In the genomic region with DNA sequence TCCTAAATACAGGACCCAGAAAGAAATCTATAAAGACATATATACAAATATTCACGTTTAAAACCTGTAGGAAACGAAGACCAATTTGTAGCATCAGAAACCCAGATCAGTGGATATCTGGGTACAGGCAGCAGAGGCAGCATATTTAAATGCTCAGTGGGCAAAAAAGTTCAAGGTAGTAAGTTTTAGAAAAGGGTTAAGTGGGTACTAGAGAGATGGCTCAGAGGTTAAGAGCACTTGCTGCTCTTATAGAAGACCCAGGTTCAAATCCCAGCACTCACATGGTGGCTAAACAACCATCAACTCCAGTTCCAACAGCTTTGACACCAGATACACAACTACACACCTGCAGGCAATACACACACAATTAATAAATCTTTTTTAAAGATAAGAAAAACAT, we compare ENCODE assay signal across 12 mouse cellular contexts. TPM values are rescaled to one million over a fixed set of nuclear protein-coding genes. Genes with fewer than 3 reads are reported as not detected.
DNase-seq lines count a peak whose midpoint lies in the region; ATAC-seq and TF ChIP-seq lines count a peak whose summit lies in the region.
"Had no signal": no experiment of that assay in that cellular context is flagged by ENCODE, and none has a peak within 500 bp of the region (broad histone marks: within the 10 kb centered on the region; RNA-seq: fewer than 3 reads in every experiment).

No protein-coding gene starts in this region.

- DNase-seq in heart, postnatal 0 days (ENCODE audit: low spot score) = no peak
- no peak for DNase-seq in heart, adult 18-20 months
- DNase-seq in midbrain, embryonic 10.5 days (ENCODE audit: low spot score) = no peak
- DNase-seq in midbrain, embryonic 11.5 days (ENCODE audit: low spot score, missing footprints) = no peak
- DNase-seq in embryonic facial prominence, embryonic 14.5 days (ENCODE audit: low spot score) = no peak
- no peak for DNase-seq in cerebellum, adult 11-12 months
- DNase-seq: cerebellum, adult 9-10 months; heart, postnatal 4 days; right cerebral cortex, postnatal 14 days had no signal

- WGBS in heart, postnatal 0 days = 77% methylated on average over 2 of the region's 2 CpGs
- WGBS in midbrain, embryonic 10.5 days = 84% methylated on average over 2 of the region's 2 CpGs
- WGBS in midbrain, embryonic 11.5 days = 88% methylated on average over 2 of the region's 2 CpGs
- WGBS in embryonic facial prominence, embryonic 14.5 days = 83% methylated on average over 2 of the region's 2 CpGs
- 85% methylated on average over 2 of the region's 2 CpGs for WGBS in midbrain, embryonic 15.5 days

- H3K27ac ChIP-seq in heart, postnatal 0 days (ENCODE audit: low read depth) = no peak overlapping the region
- H3K27ac ChIP-seq in midbrain, embryonic 10.5 days (replicated peaks) = no peak overlapping the region
- H3K27ac ChIP-seq in midbrain, embryonic 11.5 days (ENCODE audit: low read depth, low read length) = no peak overlapping the region
- H3K27ac ChIP-seq in embryonic facial prominence, embryonic 14.5 days (replicated peaks; ENCODE audit: low read depth, low read length) = no peak overlapping the region
- H3K27ac ChIP-seq in midbrain, embryonic 15.5 days = no peak overlapping the region
- H3K27ac ChIP-seq: kidney, embryonic 15.5 days had no signal

- peaks cover 13% of the 10 kb centered on the region for H3K36me3 ChIP-seq in heart, postnatal 0 days (replicated peaks; ENCODE audit: control insufficient read depth, insufficient read depth, low read length)
- peaks cover 12% of the 10 kb centered on the region for H3K36me3 ChIP-seq in midbrain, embryonic 10.5 days
- H3K36me3 ChIP-seq in midbrain, embryonic 11.5 days (ENCODE audit: control insufficient read depth, insufficient read depth, low read length) = peaks cover 2% of the 10 kb centered on the region; the same call in 1 of the 2 replicates
- no peaks in the 10 kb centered on the region; the same call in 1 of the 2 replicates for H3K36me3 ChIP-seq in embryonic facial prominence, embryonic 14.5 days (ENCODE audit: control insufficient read depth, insufficient read depth, low read length)
- H3K36me3 ChIP-seq in midbrain, embryonic 15.5 days (replicated peaks) = no peaks in the 10 kb centered on the region; the same call in 1 of the 2 replicates

- H3K4me2 ChIP-seq in heart, postnatal 0 days (ENCODE audit: low read depth, low read length) = peak overlapping the region; percentile 94; the same call in 1 of the 2 replicates
- no peak overlapping the region; the same call in 1 of the 2 replicates for H3K4me2 ChIP-seq in midbrain, embryonic 11.5 days
- H3K4me2 ChIP-seq in embryonic facial prominence, embryonic 14.5 days (ENCODE audit: low read depth, low read length) = peak overlapping the region; percentile 55; the same call in 1 of the 2 replicates
- H3K4me2 ChIP-seq in midbrain, embryonic 15.5 days = peak overlapping the region; percentile 89; the same call in 1 of the 2 replicates

- H3K9me3 ChIP-seq in heart, postnatal 0 days (replicated peaks; ENCODE audit: control insufficient read depth, low read length) = no peaks in the 10 kb centered on the region
- no peaks in the 10 kb centered on the region for H3K9me3 ChIP-seq in midbrain, embryonic 10.5 days (replicated peaks)
- no peaks in the 10 kb centered on the region for H3K9me3 ChIP-seq in midbrain, embryonic 11.5 days (ENCODE audit: control insufficient read depth, low read length)
- H3K9me3 ChIP-seq in embryonic facial prominence, embryonic 14.5 days (ENCODE audit: control insufficient read depth, low read length) = no peaks in the 10 kb centered on the region
- H3K9me3 ChIP-seq in midbrain, embryonic 15.5 days = no peaks in the 10 kb centered on the region
- H3K9me3 ChIP-seq: kidney, embryonic 15.5 days had no signal

- 0 out of 2 replicates have a peak, but pooled peaks cover 4% of the 10 kb centered on the region for H3K4me1 ChIP-seq in heart, postnatal 0 days (ENCODE audit: control insufficient read depth, insufficient read depth)
- peaks cover 17% of the 10 kb centered on the region for H3K4me1 ChIP-seq in midbrain, embryonic 10.5 days
- peaks cover 7% of the 10 kb centered on the region for H3K4me1 ChIP-seq in midbrain, embryonic 11.5 days (ENCODE audit: control insufficient read depth, insufficient read depth, low read length)
- H3K4me1 ChIP-seq in embryonic facial prominence, embryonic 14.5 days (ENCODE audit: control insufficient read depth, insufficient read depth, low read length) = peaks cover 5% of the 10 kb centered on the region
- H3K4me1 ChIP-seq in midbrain, embryonic 15.5 days = peaks cover 20% of the 10 kb centered on the region

- no peak for TF ChIP-seq EP300 in heart, postnatal 0 days (IDR thresholded peaks at IDR 0.05; ENCODE audit: low read depth)

- no peak for ATAC-seq in heart, postnatal 0 days (ENCODE audit: insufficient read depth, low read depth)
- no peak for ATAC-seq in midbrain, embryonic 11.5 days (ENCODE audit: low FRiP score)
- no peak for ATAC-seq in embryonic facial prominence, embryonic 14.5 days (ENCODE audit: low read depth)
- ATAC-seq in midbrain, embryonic 15.5 days (replicated peaks) = no peak
- ATAC-seq: lung, postnatal 0 days had no signal

- no peak for TF ChIP-seq CTCF in heart, postnatal 0 days (IDR thresholded peaks at IDR 0.05; ENCODE audit: low read depth)

- no peaks in the 10 kb centered on the region for H3K27me3 ChIP-seq in heart, postnatal 0 days (ENCODE audit: control insufficient read depth, insufficient read depth, low read length)
- H3K27me3 ChIP-seq in midbrain, embryonic 10.5 days (ENCODE audit: low read depth, poor library complexity, severe bottlenecking) = no peaks in the 10 kb centered on the region
- no peaks in the 10 kb centered on the region for H3K27me3 ChIP-seq in midbrain, embryonic 11.5 days (ENCODE audit: control insufficient read depth, insufficient read depth, low read length)
- H3K27me3 ChIP-seq in embryonic facial prominence, embryonic 14.5 days (replicated peaks; ENCODE audit: control insufficient read depth, insufficient read depth, low read length) = no peaks in the 10 kb centered on the region
- H3K27me3 ChIP-seq in midbrain, embryonic 15.5 days (replicated peaks) = no peaks in the 10 kb centered on the region
- H3K27me3 ChIP-seq: kidney, embryonic 15.5 days had no signal

- H3K9ac ChIP-seq in heart, postnatal 0 days (replicated peaks; ENCODE audit: low read depth, low read length) = no peak overlapping the region
- no peak overlapping the region for H3K9ac ChIP-seq in midbrain, embryonic 11.5 days (ENCODE audit: low read length)
- H3K9ac ChIP-seq in embryonic facial prominence, embryonic 14.5 days (ENCODE audit: low read depth, low read length) = no peak overlapping the region
- no peak overlapping the region for H3K9ac ChIP-seq in midbrain, embryonic 15.5 days

- no peak overlapping the region for H3K4me3 ChIP-seq in heart, postnatal 0 days (ENCODE audit: low read depth, low read length)
- H3K4me3 ChIP-seq in midbrain, embryonic 10.5 days = peak overlapping the region; percentile 92
- H3K4me3 ChIP-seq in midbrain, embryonic 11.5 days (ENCODE audit: low read depth, low read length) = no peak overlapping the region
- H3K4me3 ChIP-seq in embryonic facial prominence, embryonic 14.5 days (ENCODE audit: low read depth, low read length) = no peak overlapping the region
- no peak overlapping the region for H3K4me3 ChIP-seq in midbrain, embryonic 15.5 days

RNA-seq across cellular contexts. Expression of a gene that starts 1.3 kb away (rescaled TPM):
- 3.4 TPM in 1 of 2 replicates, not detected in the other for total RNA-seq in heart, postnatal 0 days (2014; rRNA removed; ENCODE audit: low replicate concordance)
- polyA plus RNA-seq in heart, postnatal 0 days (2015; fragmentation: Nextera tagmentation; extraction: Ambion mirVana) = 61.7 and 62.5 TPM in 2 replicates
- 10 to 100 TPM; 25.8 to 30.4 TPM for total RNA-seq in heart, adult 18-20 months (2021)
- 83.3 and 88.9 TPM in 2 replicates for polyA plus RNA-seq in midbrain, embryonic 10.5 days (2016; fragmentation: Nextera tagmentation; extraction: Ambion mirVana)
- polyA plus RNA-seq in midbrain, embryonic 11.5 days (2014; fragmentation: Nextera tagmentation; extraction: Ambion mirVana) = 82.4 and 87.1 TPM in 2 replicates
- 62.6 and 65.2 TPM in 2 replicates for polyA plus RNA-seq in embryonic facial prominence, embryonic 14.5 days (2014; fragmentation: Nextera tagmentation; extraction: Ambion mirVana)
- 65.8 and 66.0 TPM in 2 replicates for polyA plus RNA-seq in midbrain, embryonic 15.5 days (2015; fragmentation: Nextera tagmentation; extraction: Ambion mirVana)

RNA-seq across cellular contexts. Expression of a gene that starts 1.4 kb away (rescaled TPM):
- 5.1 and 7.7 TPM in 2 replicates for total RNA-seq in heart, postnatal 0 days (2014; rRNA removed; ENCODE audit: low replicate concordance)
- polyA plus RNA-seq in heart, postnatal 0 days (2015; fragmentation: Nextera tagmentation; extraction: Ambion mirVana) = 8.0 and 8.7 TPM in 2 replicates
- total RNA-seq in heart, adult 18-20 months (2021) = 1 to 10 TPM; 4.9 to 6.1 TPM
- 23.0 and 24.2 TPM in 2 replicates for polyA plus RNA-seq in midbrain, embryonic 10.5 days (2016; fragmentation: Nextera tagmentation; extraction: Ambion mirVana)
- polyA plus RNA-seq in midbrain, embryonic 11.5 days (2014; fragmentation: Nextera tagmentation; extraction: Ambion mirVana) = 22.8 and 23.0 TPM in 2 replicates
- polyA plus RNA-seq in embryonic facial prominence, embryonic 14.5 days (2014; fragmentation: Nextera tagmentation; extraction: Ambion mirVana) = 16.1 and 17.0 TPM in 2 replicates
- polyA plus RNA-seq in midbrain, embryonic 15.5 days (2015; fragmentation: Nextera tagmentation; extraction: Ambion mirVana) = 33.7 and 36.1 TPM in 2 replicates

RNA-seq across cellular contexts. Expression of a gene that starts 57.0 kb away (rescaled TPM):
- 0.95 and 2.7 TPM in 2 replicates for total RNA-seq in heart, postnatal 0 days (2014; rRNA removed; ENCODE audit: low replicate concordance)
- 1.8 and 2.1 TPM in 2 replicates for polyA plus RNA-seq in heart, postnatal 0 days (2015; fragmentation: Nextera tagmentation; extraction: Ambion mirVana)
- under 1 TPM; 0.15 to 0.26 TPM for total RNA-seq in heart, adult 18-20 months (2021)
- 0.52 and 1.0 TPM in 2 replicates for polyA plus RNA-seq in midbrain, embryonic 10.5 days (2016; fragmentation: Nextera tagmentation; extraction: Ambion mirVana)
- 0.46 and 0.88 TPM in 2 replicates for polyA plus RNA-seq in midbrain, embryonic 11.5 days (2014; fragmentation: Nextera tagmentation; extraction: Ambion mirVana)
- polyA plus RNA-seq in embryonic facial prominence, embryonic 14.5 days (2014; fragmentation: Nextera tagmentation; extraction: Ambion mirVana) = 4.1 and 4.2 TPM in 2 replicates
- 1.6 TPM in 2 replicates for polyA plus RNA-seq in midbrain, embryonic 15.5 days (2015; fragmentation: Nextera tagmentation; extraction: Ambion mirVana)
